Mouse (Mus musculus) lung, postnatal 0 days (tissue): ENCODE measurements around the gene Cep89. TPM values are rescaled to one million over a fixed set of nuclear protein-coding genes. Genes with fewer than 3 reads are reported as not detected.

Experiments
- ATAC-seq: fragments of 200-750 bp; cut with Nextera tagmentation; 2 replicates; pipeline ENCODE4 v1.8.0; 2017; ENCODE audit warnings: moderate library complexity
- DNase-seq: peaks from one replicate; pipeline ENCODE4 v3.0.0-alpha.2; 2016; ENCODE audit warnings: low spot score
- H3K27ac ChIP-seq: fragments of 300-500 bp; sonication (generic); 2 replicates; pipeline ENCODE4 v1.5.1; 2014; ENCODE audit warnings: antibody characterized with exemption, mild to moderate bottlenecking, low read length, mixed read lengths
- H3K27me3 ChIP-seq: fragments of 300-500 bp; sonication (generic); replicated peaks from 2 replicates; pipeline ENCODE4 v1.6.1; 2014; ENCODE audit warnings: low read length, mixed read lengths; ENCODE audit not compliant: insufficient read depth
- H3K36me3 ChIP-seq: fragments of 300-500 bp; sonication (generic); 2 replicates; pipeline ENCODE4 v1.6.1; 2014; ENCODE audit warnings: low read length, mixed read lengths; ENCODE audit not compliant: insufficient read depth
- H3K4me1 ChIP-seq: fragments of 300-500 bp; sonication (generic); 2 replicates; pipeline ENCODE4 v1.6.1; 2014; ENCODE audit warnings: antibody characterized with exemption, low read depth, low read length, mixed read lengths; ENCODE audit not compliant: insufficient read depth
- H3K4me2 ChIP-seq: fragments of 300-500 bp; sonication (generic); replicated peaks from 2 replicates; pipeline ENCODE4 v1.6.1; 2014; ENCODE audit warnings: low read depth, mild to moderate bottlenecking, low read length, moderate library complexity, mixed read lengths
- H3K4me3 ChIP-seq: fragments of 300-500 bp; sonication (generic); 2 replicates; pipeline ENCODE4 v1.5.1; 2014; ENCODE audit warnings: low read depth, low read length
- H3K9ac ChIP-seq: fragments of 300-500 bp; sonication (generic); replicated peaks from 2 replicates; pipeline ENCODE4 v1.6.1; 2014; ENCODE audit warnings: low read depth, mild to moderate bottlenecking
- H3K9me3 ChIP-seq: fragments of 300-500 bp; sonication (generic); 2 replicates; pipeline ENCODE4 v1.6.1; 2016; ENCODE audit warnings: low read length, mixed read lengths
- CTCF ChIP-seq: IDR thresholded peaks from 2 replicates; pipeline ENCODE4 v1.5.1; 2016; ENCODE audit warnings: antibody characterized with exemption, mild to moderate bottlenecking
- EP300 ChIP-seq: IDR thresholded peaks from 2 replicates; pipeline ENCODE4 v1.6.1; 2016; ENCODE audit warnings: antibody characterized with exemption, mild to moderate bottlenecking, control low read depth
- WGBS: fragments of 180-500 bp; shearing (Covaris S2); extraction: QIAGEN DNeasy Blood & Tissue Kit; methylation state at CpG from one replicate; pipeline ENCODE4 v1.1.7; 2014; 5-methylcytosine and 5-hydroxymethylcytosine counted together
- polyA plus RNA-seq: library from polyadenylated mRNA; unstranded; fragments of >200 nt; fragmentation: Nextera tagmentation; extraction: Ambion mirVana; gene quantifications from 2 replicates; pipeline ENCODE4 v1.2.1, GENCODE M21; 2015

Cep89 gene
- 10.7 and 14.3 TPM in 2 replicates for polyA plus RNA-seq

- 0 out of 2 replicates have a peak within 1 kb of the TSS, but pooled peaks have one; percentile 23 for H3K27ac ChIP-seq
Observed at GRCm38 (mm10) chr7:35396542-35397168, at the start of gene Cep89, which contains the start of gene Faap24. TSS of gene Cep89 (plus strand) at chr7:35397035. TSS of gene Faap24 (minus strand) at chr7:35396836.

GRCm38 (mm10) chr7:35347918-35348700 lies 48.7 kb upstream of the Cep89 start:
- no peaks in the 10 kb centered on the region for H3K36me3 ChIP-seq
- H3K27me3 ChIP-seq = no peaks in the 10 kb centered on the region
- H3K4me2 ChIP-seq = 0 out of 2 replicates have a peak overlapping the region, but pooled peaks have one; percentile 2
- H3K9me3 ChIP-seq = no peaks in the 10 kb centered on the region
- 37% methylated on average over 17 of the region's 18 CpGs for WGBS
- ATAC-seq (peak; percentile 47), DNase-seq (peak; percentile 40)
- no peaks in the 10 kb centered on the region for H3K4me1 ChIP-seq
- 0 out of 2 replicates have a peak overlapping the region, but pooled peaks have one; percentile 38 for H3K27ac ChIP-seq
- no peak overlapping the region for H3K4me3 ChIP-seq
- no peak overlapping the region for H3K9ac ChIP-seq
- TF ChIP-seq EP300 (no peak), CTCF (no peak)

More at GRCm38 (mm10) chr7:35396542-35397168, at the start of gene Cep89, which contains the start of gene Faap24:
- DNase-seq (peak; percentile 98), ATAC-seq (peak; percentile 98)
- Histone ChIP-seq H3K4me2 (peak within 1 kb of the TSS; percentile 59), H3K4me3 (peak within 1 kb of the TSS; percentile 68), H3K9ac (peak within 1 kb of the TSS; percentile 48), H3K4me1 (peaks cover 14% of the 10 kb centered on the region; the same call in 1 of the 2 replicates), H3K36me3 (0 out of 2 replicates have a peak, but pooled peaks cover 4% of the 10 kb centered on the region), H3K27me3 (no peaks in the 10 kb centered on the region), H3K9me3 (no peaks in the 10 kb centered on the region)
- WGBS = under 1% methylated on average over 28 of the region's 28 CpGs
- no peak for TF ChIP-seq EP300
- no peak for TF ChIP-seq CTCF

DNA sequence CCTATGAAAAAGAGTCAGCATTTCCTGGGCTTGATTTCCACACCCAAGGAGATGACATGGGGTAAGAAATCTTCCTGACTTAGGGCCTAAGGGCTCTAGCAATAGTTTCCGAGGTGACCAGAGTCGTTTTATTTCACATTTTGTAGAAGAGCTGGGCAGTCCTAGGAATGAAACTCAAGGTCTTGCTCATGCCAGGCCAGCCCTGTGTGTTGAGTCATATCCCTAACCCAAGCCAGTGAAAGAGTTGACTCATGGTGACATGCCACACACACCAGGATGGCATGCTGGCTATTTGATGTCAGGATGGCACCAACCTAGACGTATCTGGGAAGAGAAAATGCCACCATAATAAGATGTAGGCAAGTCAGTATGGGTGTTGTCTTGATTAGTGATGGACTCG lies 47.8 kb upstream of the Cep89 start:
- H3K9ac ChIP-seq = no peak overlapping the region
- H3K27me3 ChIP-seq = no peaks in the 10 kb centered on the region
- H3K4me3 ChIP-seq = no peak overlapping the region
- H3K36me3 ChIP-seq = no peaks in the 10 kb centered on the region
- 79% methylated on average over 4 of the region's 4 CpGs for WGBS
- ATAC-seq = no peak
- H3K27ac ChIP-seq = no peak overlapping the region
- no peaks in the 10 kb centered on the region for H3K9me3 ChIP-seq
- no peaks in the 10 kb centered on the region for H3K4me1 ChIP-seq
- H3K4me2 ChIP-seq = no peak overlapping the region
- TF ChIP-seq EP300 (no peak), CTCF (no peak)
- DNase-seq = no peak

DNA sequence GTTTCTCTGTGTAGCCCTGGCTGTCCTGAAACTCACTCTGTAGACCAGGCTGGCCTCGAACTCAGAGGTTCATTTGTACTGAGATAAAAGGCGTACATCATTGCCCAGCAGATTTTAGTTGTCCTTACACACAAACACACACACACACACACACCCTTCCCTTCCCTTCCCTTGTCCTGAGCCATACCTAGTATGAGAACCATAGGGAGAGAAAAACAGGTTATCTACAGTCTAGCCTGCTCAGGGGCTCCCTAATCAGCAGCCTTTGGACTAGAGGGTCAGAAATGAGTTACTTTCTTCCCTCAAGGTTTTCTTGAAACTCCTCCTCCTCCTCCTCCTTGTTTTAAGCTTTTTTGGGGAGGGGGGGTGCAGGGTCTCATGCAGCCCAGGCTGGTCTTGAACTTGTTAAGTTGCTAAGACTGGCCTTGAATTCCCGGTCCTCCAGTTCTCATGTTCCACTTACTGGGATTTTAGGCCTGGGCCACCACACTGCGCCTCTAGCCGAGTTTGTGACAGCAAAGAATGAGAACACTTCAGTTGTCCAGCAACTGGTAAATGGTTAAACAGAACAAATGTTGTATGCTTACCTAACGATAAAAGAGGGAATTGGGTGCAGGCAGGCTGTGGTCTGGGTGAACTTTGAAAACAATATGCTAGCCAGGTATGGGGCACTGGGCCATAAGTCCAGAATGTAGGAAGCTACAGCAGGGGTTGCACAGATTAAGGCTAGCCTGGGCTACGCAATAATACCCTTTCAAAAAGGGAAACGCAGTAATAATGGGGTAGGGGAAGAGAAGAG lies 46.8 kb upstream of the Cep89 start:
- Histone ChIP-seq H3K4me1 (no peaks in the 10 kb centered on the region), H3K27ac (no peak overlapping the region), H3K27me3 (no peaks in the 10 kb centered on the region), H3K9ac (no peak overlapping the region), H3K4me2 (no peak overlapping the region), H3K9me3 (no peaks in the 10 kb centered on the region), H3K4me3 (no peak overlapping the region), H3K36me3 (no peaks in the 10 kb centered on the region)
- no peak for ATAC-seq
- TF ChIP-seq EP300 (no peak), CTCF (no peak)
- WGBS = 78% methylated on average over 8 of the region's 8 CpGs
- peak; percentile 17 for DNase-seq

GRCm38 (mm10) chr7:35351155-35351554 lies 45.7 kb upstream of the Cep89 start:
- 75% methylated on average over 3 of the region's 3 CpGs for WGBS
- Histone ChIP-seq H3K9me3 (no peaks in the 10 kb centered on the region), H3K27ac (no peak overlapping the region), H3K9ac (no peak overlapping the region), H3K4me2 (no peak overlapping the region), H3K4me3 (no peak overlapping the region), H3K27me3 (no peaks in the 10 kb centered on the region), H3K36me3 (no peaks in the 10 kb centered on the region), H3K4me1 (no peaks in the 10 kb centered on the region)
- TF ChIP-seq CTCF = no peak
- no peak for TF ChIP-seq EP300
- no peak for ATAC-seq
- DNase-seq = no peak
